Mouse (Mus musculus) C2C12 (cell line): ENCODE data around the gene Ddx41. TPM values are rescaled to one million over a fixed set of nuclear protein-coding genes. Genes with fewer than 3 reads are reported as not detected.

ENCODE experiments used
- H3K27me3 ChIP-seq: one replicate; pipeline ENCODE4 v1.6.1; 2011; ENCODE audit not compliant: control insufficient read depth, insufficient read depth, insufficient read length
- H3K36me3 ChIP-seq: one replicate; pipeline ENCODE4 v1.6.1; 2011; ENCODE audit not compliant: control insufficient read depth, insufficient read depth
- H3K4me3 ChIP-seq: one replicate; pipeline ENCODE4 v1.5.1; 2011; ENCODE audit warnings: mild to moderate bottlenecking, control low read depth; ENCODE audit not compliant: poor library complexity, insufficient read depth, severe bottlenecking
- H3K79me2 ChIP-seq: one replicate; pipeline ENCODE4 v1.6.1; 2011; ENCODE audit not compliant: control insufficient read depth, insufficient read depth
- H3K79me3 ChIP-seq: one replicate; pipeline ENCODE4 v1.6.1; 2011; ENCODE audit warnings: low read depth, control low read depth
- H3ac ChIP-seq: one replicate; pipeline ENCODE3; 2011; ENCODE audit warnings: low read depth; ENCODE audit not compliant: control insufficient read depth, insufficient read length
- CEBPB ChIP-seq: IDR thresholded peaks from one replicate; pipeline ENCODE4 v1.6.1; 2011; ENCODE audit warnings: low read depth, mild to moderate bottlenecking, control low read depth, moderate library complexity
- CTCF ChIP-seq: IDR thresholded peaks from one replicate; pipeline ENCODE4 v1.5.1; 2011; ENCODE audit not compliant: control insufficient read depth, insufficient read depth, insufficient read length
- FOSL1 ChIP-seq: IDR thresholded peaks from one replicate; pipeline ENCODE4 v1.8.0; 2011; ENCODE audit warnings: mild to moderate bottlenecking, low read length; ENCODE audit not compliant: poor library complexity, insufficient read depth, severe bottlenecking
- MAX ChIP-seq: IDR thresholded peaks from one replicate; pipeline ENCODE4 v1.6.1; 2011; ENCODE audit warnings: mild to moderate bottlenecking, control low read depth
- MYOD1 ChIP-seq: IDR thresholded peaks from one replicate; pipeline ENCODE4 v1.6.1; 2011; ENCODE audit warnings: low read depth; ENCODE audit not compliant: control insufficient read depth, insufficient read length
- MYOG ChIP-seq: IDR thresholded peaks from one replicate; pipeline ENCODE4 v1.6.1; 2011; ENCODE audit not compliant: control insufficient read depth, insufficient read length; ENCODE audit errors: extremely low read depth
- USF1 ChIP-seq: IDR thresholded peaks from one replicate; pipeline ENCODE4 v1.6.1; 2011; ENCODE audit warnings: low read depth, mild to moderate bottlenecking, control low read depth, moderate library complexity
- polyA plus RNA-seq: library from polyadenylated mRNA; unstranded; fragments of >200 nt; fragmentation: generic; extraction: Trizol; gene quantifications from one replicate; pipeline ENCODE4 v1.2.1, GENCODE M21; 2012; ENCODE audit warnings: missing spikeins

Gene Ddx41
- polyA plus RNA-seq, 1 experiment = 65.4 TPM

DNA sequence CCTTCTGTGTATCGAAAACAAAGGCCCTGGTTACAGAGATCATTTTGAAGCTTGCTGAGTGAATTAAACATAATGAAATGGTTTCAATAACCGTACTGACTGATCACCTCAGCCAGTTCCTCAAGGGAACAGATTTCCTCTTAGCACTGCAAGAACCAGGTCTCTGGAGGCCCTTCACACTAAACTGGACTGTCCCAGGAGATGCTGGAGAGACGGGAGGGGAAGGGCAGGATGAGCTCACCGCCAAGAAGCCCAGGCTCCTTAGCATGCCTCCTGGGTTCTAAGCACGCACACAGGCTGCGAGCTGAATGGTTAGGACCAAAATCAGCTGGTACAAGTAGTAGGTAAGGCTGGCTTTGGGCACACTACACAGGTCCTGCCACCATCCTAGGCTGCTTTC, 30.5 kb upstream of the Ddx41 start:
- Histone ChIP-seq H3K79me3 (peaks cover 58% of the 10 kb centered on the region), H3K36me3 (peaks cover 7% of the 10 kb centered on the region), H3K4me3 (no peak overlapping the region), H3K27me3 (no peaks in the 10 kb centered on the region), H3ac (no peak overlapping the region), H3K79me2 (peaks cover 98% of the 10 kb centered on the region)
- TF ChIP-seq MYOD1 = no peak
- TF ChIP-seq USF1 = no peak
- TF ChIP-seq CEBPB = no peak
- TF ChIP-seq CTCF = no peak
- TF ChIP-seq MYOG = no peak
- TF ChIP-seq MAX = no peak
- TF ChIP-seq FOSL1 = no peak

DNA sequence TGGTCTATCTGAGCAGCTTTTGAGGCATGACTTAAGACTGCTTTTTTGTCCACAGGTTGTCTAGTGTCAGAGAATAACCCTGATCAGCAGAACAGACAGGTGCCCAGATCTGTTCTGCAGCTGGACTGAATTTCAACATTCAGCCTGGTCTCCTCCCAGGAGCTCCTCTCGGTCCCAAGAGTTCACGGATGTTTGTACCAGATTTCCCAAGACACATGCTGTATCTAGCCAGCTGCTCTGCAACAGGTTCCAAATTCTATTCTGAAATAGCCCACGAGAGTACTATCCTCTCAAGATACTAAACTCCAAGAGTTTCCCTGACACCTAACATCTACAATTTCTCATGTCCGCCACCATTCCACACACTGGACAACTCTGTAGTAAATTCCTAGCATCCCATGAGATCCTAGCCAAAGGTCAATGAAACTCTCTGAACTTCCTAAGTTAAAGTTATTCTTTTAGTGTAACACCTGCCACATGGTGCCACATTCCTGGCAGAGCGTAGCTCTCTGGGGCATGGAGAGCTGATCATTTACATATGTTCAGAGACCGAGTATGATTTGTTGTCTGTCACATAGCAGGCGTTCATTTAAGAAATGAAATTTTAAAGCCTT, 26.9 kb upstream of the Ddx41 start:
- Histone ChIP-seq H3K36me3 (peaks cover 8% of the 10 kb centered on the region), H3K79me2 (peaks cover 93% of the 10 kb centered on the region), H3K79me3 (peaks cover 40% of the 10 kb centered on the region), H3K27me3 (no peaks in the 10 kb centered on the region), H3K4me3 (no peak overlapping the region), H3ac (no peak overlapping the region)
- TF ChIP-seq MYOG = no peak
- TF ChIP-seq FOSL1 = no peak
- TF ChIP-seq USF1 = no peak
- no peak for TF ChIP-seq MYOD1
- no peak for TF ChIP-seq CTCF
- no peak for TF ChIP-seq CEBPB
- no peak for TF ChIP-seq MAX

DNA sequence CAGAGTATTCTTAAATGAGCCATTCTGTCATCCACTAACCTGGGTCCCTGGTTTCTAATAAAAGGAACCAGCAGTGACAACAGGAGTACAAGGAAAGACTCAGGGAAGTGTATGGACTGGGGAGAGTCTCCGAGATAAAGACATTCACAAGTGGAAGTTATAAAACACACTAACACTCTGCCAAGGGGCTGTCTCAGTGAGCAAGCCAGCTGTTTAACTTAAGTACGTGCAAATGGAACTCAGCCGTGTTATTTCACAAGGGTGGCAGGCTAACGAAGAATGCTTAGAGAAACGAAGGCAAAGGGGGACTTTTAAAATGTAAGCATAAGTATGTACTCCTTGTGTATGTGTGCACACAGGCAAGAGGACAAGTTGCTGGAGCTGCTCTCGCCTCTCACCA, 21.0 kb upstream of the Ddx41 start:
- peaks cover 24% of the 10 kb centered on the region for H3K36me3 ChIP-seq

DNA sequence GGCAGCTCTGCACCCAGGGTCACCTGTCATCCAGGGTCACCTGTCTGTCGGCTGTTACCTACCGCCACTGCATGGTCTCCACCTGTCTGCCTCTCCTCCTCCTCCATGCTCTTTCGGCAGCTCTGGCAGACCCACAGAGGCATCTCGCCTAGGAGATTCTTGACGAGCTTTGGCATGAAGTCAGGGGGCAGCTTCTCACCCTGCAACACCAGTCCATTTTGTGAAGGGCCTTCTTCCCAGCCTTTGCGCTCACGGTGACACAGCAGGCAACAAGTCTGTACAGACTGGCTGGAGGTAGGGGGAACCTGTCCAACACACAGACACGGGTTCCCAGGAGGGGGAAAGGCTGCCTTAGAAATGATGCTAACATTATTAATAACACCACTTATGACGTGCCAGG, 19.5 kb upstream of the Ddx41 start:
- no peak overlapping the region for H3ac ChIP-seq
- H3K4me3 ChIP-seq = no peak overlapping the region
- peaks cover 35% of the 10 kb centered on the region for H3K79me2 ChIP-seq
- H3K27me3 ChIP-seq = no peaks in the 10 kb centered on the region
- peaks cover 3% of the 10 kb centered on the region for H3K79me3 ChIP-seq
- peaks cover 21% of the 10 kb centered on the region for H3K36me3 ChIP-seq
- no peak for TF ChIP-seq MAX
- TF ChIP-seq MYOD1 = no peak
- no peak for TF ChIP-seq CTCF
- TF ChIP-seq FOSL1 = no peak
- TF ChIP-seq USF1 = no peak
- no peak for TF ChIP-seq CEBPB
- no peak for TF ChIP-seq MYOG

More for the DNA sequence above, 21.0 kb upstream of the Ddx41 start:
- no peaks in the 10 kb centered on the region for H3K27me3 ChIP-seq
- peaks cover 10% of the 10 kb centered on the region for H3K79me3 ChIP-seq
- TF ChIP-seq MYOD1 = no peak
- no peak for TF ChIP-seq CEBPB
- no peak for TF ChIP-seq FOSL1
- no peak for TF ChIP-seq MYOG
- TF ChIP-seq CTCF = no peak
- TF ChIP-seq MAX = no peak
- TF ChIP-seq USF1 = no peak
- no peak overlapping the region for H3K4me3 ChIP-seq
- H3K79me2 ChIP-seq = peaks cover 51% of the 10 kb centered on the region
- no peak overlapping the region for H3ac ChIP-seq

DNA sequence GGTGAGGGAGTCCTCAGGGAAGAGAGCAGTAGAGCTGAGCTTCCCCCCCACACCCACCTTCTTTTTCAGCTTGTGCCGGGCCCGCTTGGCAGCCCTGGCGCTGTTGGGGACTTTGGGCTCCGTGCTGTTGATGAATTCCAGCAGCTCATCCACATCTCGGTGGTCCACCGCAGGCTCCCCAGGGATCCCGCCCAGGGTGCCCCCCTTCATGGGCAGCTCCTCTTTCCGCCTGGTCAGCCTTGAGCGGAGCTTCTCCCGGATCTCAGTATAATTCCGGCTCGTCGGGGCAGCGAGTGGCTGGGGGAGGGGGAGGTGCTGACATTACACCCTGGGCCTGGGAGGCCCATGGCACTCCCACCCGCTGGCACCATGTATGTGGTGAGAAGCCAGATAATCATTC, 12.6 kb upstream of the Ddx41 start:
- no peak overlapping the region for H3K4me3 ChIP-seq
- H3ac ChIP-seq = no peak overlapping the region
- H3K27me3 ChIP-seq = no peaks in the 10 kb centered on the region
- H3K36me3 ChIP-seq = peaks cover 37% of the 10 kb centered on the region
- no peaks in the 10 kb centered on the region for H3K79me3 ChIP-seq
- no peak for TF ChIP-seq FOSL1
- no peak for TF ChIP-seq MYOG
- no peak for TF ChIP-seq CEBPB
- no peak for TF ChIP-seq USF1
- TF ChIP-seq MAX = no peak
- H3K79me2 ChIP-seq = no peaks in the 10 kb centered on the region

DNA sequence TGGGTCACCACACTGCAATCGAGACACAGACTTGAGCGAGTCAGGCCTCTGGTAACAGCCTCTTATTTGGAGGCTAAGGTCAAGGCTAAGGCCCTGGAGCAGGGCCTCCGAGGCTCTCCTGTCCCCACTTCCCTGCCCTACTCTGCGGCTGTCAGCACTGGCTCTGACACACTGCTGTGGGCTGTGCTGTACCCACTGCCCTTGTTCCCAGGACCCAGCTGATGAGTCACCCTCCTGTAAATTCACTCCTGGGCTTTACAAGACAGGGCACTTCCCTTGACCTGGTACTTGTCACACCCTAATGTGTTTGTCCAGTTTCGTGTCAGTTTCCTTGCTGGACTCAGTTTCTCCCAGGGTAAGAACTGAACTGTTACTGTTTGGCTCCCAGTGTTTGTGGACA, 12.0 kb upstream of the Ddx41 start:
- H3K79me2 ChIP-seq = no peaks in the 10 kb centered on the region
- H3K79me3 ChIP-seq = no peaks in the 10 kb centered on the region
- no peaks in the 10 kb centered on the region for H3K27me3 ChIP-seq
- no peak for TF ChIP-seq MYOD1
- no peak for TF ChIP-seq MYOG
- peaks cover 37% of the 10 kb centered on the region for H3K36me3 ChIP-seq
- no peak overlapping the region for H3ac ChIP-seq
- H3K4me3 ChIP-seq = no peak overlapping the region
